ENCODE assay signal across 8 mouse cellular contexts in genomic region chr17:45593479-45593878, GRCm38 (mm10). TPM values are rescaled to one million over a fixed set of nuclear protein-coding genes. Genes with fewer than 3 reads are reported as not detected.
DNase-seq lines count a peak whose midpoint lies in the region; ATAC-seq and TF ChIP-seq lines count a peak whose summit lies in the region.

No protein-coding gene starts in this region.

- peak overlapping the region; percentile 46; the same call in 1 of the 2 replicates for H3K9ac ChIP-seq in heart, embryonic 11.5 days (ENCODE audit: low read depth, low read length)
- H3K9ac ChIP-seq in forebrain, postnatal 0 days: peak overlapping the region; percentile 31; the same call in 1 of the 2 replicates
- no peak overlapping the region for H3K9ac ChIP-seq in limb, embryonic 15.5 days

- WGBS in heart, embryonic 11.5 days (ENCODE audit: insufficient replicate concordance): 11% methylated on average over 8 of the region's 8 CpGs
- WGBS in forebrain, postnatal 0 days: 29% methylated on average over 8 of the region's 8 CpGs
- 42% methylated on average over 8 of the region's 8 CpGs for WGBS in limb, embryonic 15.5 days

- peak overlapping the region; percentile 99 for H3K4me2 ChIP-seq in heart, embryonic 11.5 days
- H3K4me2 ChIP-seq in forebrain, postnatal 0 days (ENCODE audit: low read depth): peak overlapping the region; percentile 89
- H3K4me2 ChIP-seq in limb, embryonic 15.5 days: peak overlapping the region; percentile 98

- TF ChIP-seq POLR2A in bone marrow macrophage, adult 2 months (IDR thresholded peaks at IDR 0.05; ENCODE audit: borderline replicate concordance, low read depth, low read length): no peak

- H3K27me3 ChIP-seq in heart, embryonic 11.5 days (ENCODE audit: control insufficient read depth, insufficient read depth, low read length): peaks cover 6% of the 10 kb centered on the region
- no peaks in the 10 kb centered on the region for H3K27me3 ChIP-seq in forebrain, postnatal 0 days (ENCODE audit: insufficient read depth, low read length)
- H3K27me3 ChIP-seq in limb, embryonic 15.5 days: no peaks in the 10 kb centered on the region

- peak overlapping the region; percentile 66 for H3K4me3 ChIP-seq in heart, embryonic 11.5 days (ENCODE audit: low read depth, low read length)
- peak overlapping the region; percentile 84 for H3K4me3 ChIP-seq in bone marrow macrophage, adult 2 months (ENCODE audit: insufficient read depth, low read length)
- H3K4me3 ChIP-seq in forebrain, postnatal 0 days (ENCODE audit: low read depth, low read length): peak overlapping the region; percentile 3; the same call in 1 of the 2 replicates
- peak overlapping the region; percentile 57; the same call in 1 of the 2 replicates for H3K4me3 ChIP-seq in limb, embryonic 15.5 days

- H3K4me1 ChIP-seq in heart, embryonic 11.5 days (ENCODE audit: control insufficient read depth, insufficient read depth, low read length): peaks cover 55% of the 10 kb centered on the region
- H3K4me1 ChIP-seq in bone marrow macrophage, adult 2 months (ENCODE audit: control insufficient read depth, insufficient read depth, low read length): peaks cover 50% of the 10 kb centered on the region
- H3K4me1 ChIP-seq in forebrain, postnatal 0 days (ENCODE audit: insufficient read depth): peaks cover 28% of the 10 kb centered on the region
- H3K4me1 ChIP-seq in limb, embryonic 15.5 days: peaks cover 72% of the 10 kb centered on the region

- H3K27ac ChIP-seq in heart, embryonic 11.5 days (ENCODE audit: low read depth, low read length): peak overlapping the region; percentile 37; the same call in 1 of the 2 replicates
- no peak overlapping the region for H3K27ac ChIP-seq in bone marrow macrophage, adult 2 months (ENCODE audit: insufficient read depth, low read depth, low read length)
- H3K27ac ChIP-seq in forebrain, postnatal 0 days (ENCODE audit: low read depth, low read length): no peak overlapping the region
- H3K27ac ChIP-seq in limb, embryonic 15.5 days: peak overlapping the region; percentile 77

- H3K36me3 ChIP-seq in heart, embryonic 11.5 days (ENCODE audit: control insufficient read depth, insufficient read depth, low read length): 0 out of 2 replicates have a peak, but pooled peaks cover 3% of the 10 kb centered on the region
- peaks cover 8% of the 10 kb centered on the region for H3K36me3 ChIP-seq in forebrain, postnatal 0 days (ENCODE audit: insufficient read depth)
- peaks cover 18% of the 10 kb centered on the region for H3K36me3 ChIP-seq in limb, embryonic 15.5 days

- H3K9me3 ChIP-seq in heart, embryonic 11.5 days (replicated peaks; ENCODE audit: control insufficient read depth, low read length): no peaks in the 10 kb centered on the region
- H3K9me3 ChIP-seq in forebrain, postnatal 0 days (ENCODE audit: low read length): no peaks in the 10 kb centered on the region
- no peaks in the 10 kb centered on the region for H3K9me3 ChIP-seq in limb, embryonic 15.5 days

- no peak for DNase-seq in heart, postnatal 14 days
- DNase-seq in forebrain, postnatal 0 days: no peak
- DNase-seq in testis, postnatal 10 days (ENCODE audit: low spot score): peak; percentile 62
- DNase-seq in frontal cortex, postnatal 36 days (ENCODE audit: low spot score in 2 of 2): no peak

- intact Hi-C loops in heart, postnatal 14 days (cut with DNase I): loop anchor here (2.0 kb wide), 1 partner anchor 33 kb away; no protein-coding TSS in a partner anchor

- ATAC-seq in heart, embryonic 11.5 days (replicated peaks; ENCODE audit: insufficient number of reproducible peaks, low FRiP score, low TSS enrichment): no peak; the same call in 1 of the 2 replicates
- ATAC-seq in forebrain, postnatal 0 days: no peak
- no peak for ATAC-seq in limb, embryonic 15.5 days (ENCODE audit: insufficient number of reproducible peaks, low FRiP score, low TSS enrichment, low read depth)
- no peak for ATAC-seq in frontal cortex, adult (ENCODE audit: low TSS enrichment)

- TF ChIP-seq CTCF in bone marrow macrophage, adult 2 months (IDR thresholded peaks at IDR 0.05; ENCODE audit: low read depth, low read length): no peak
- TF ChIP-seq CTCF in forebrain, postnatal 0 days (IDR thresholded peaks at IDR 0.05; ENCODE audit: low read depth): peak; percentile 12; the same call in 1 of the 2 replicates

RNA-seq across cellular contexts. Expression of gene Slc29a1, which starts 5.9 kb away (rescaled TPM):
- 52.7 and 61.2 TPM in 2 replicates for polyA plus RNA-seq in heart, embryonic 11.5 days (2014; fragmentation: Nextera tagmentation; extraction: Ambion mirVana)
- total RNA-seq in heart, postnatal 14 days (2021): 10 to 100 TPM; 75.0 to 80.7 TPM
- 88.6 and 93.9 TPM in 2 replicates for polyA plus RNA-seq in bone marrow macrophage, adult 2 months (2012; ENCODE audit: insufficient read depth, insufficient read length, missing spikeins)
- 68.3 and 84.5 TPM in 2 replicates for total RNA-seq in forebrain, postnatal 0 days (2014; rRNA removed)
- 76.2 and 84.4 TPM in 2 replicates for polyA plus RNA-seq in forebrain, postnatal 0 days (2015; fragmentation: Nextera tagmentation; extraction: Ambion mirVana)
- 120 and 140 TPM in 2 replicates for polyA plus RNA-seq in limb, embryonic 15.5 days (2015; fragmentation: Nextera tagmentation; extraction: Ambion mirVana)

RNA-seq across cellular contexts. Expression of gene Mymx, which starts 8.4 kb away (rescaled TPM):
- polyA plus RNA-seq in heart, embryonic 11.5 days (2014; fragmentation: Nextera tagmentation; extraction: Ambion mirVana): 1.4 TPM in 1 of 2 replicates, not detected in the other
- total RNA-seq in heart, postnatal 14 days (2021): not detected
- not detected in 2 replicates for polyA plus RNA-seq in bone marrow macrophage, adult 2 months (2012; ENCODE audit: insufficient read depth, insufficient read length, missing spikeins)
- total RNA-seq in forebrain, postnatal 0 days (2014; rRNA removed): not detected in 2 replicates
- not detected in 2 replicates for polyA plus RNA-seq in forebrain, postnatal 0 days (2015; fragmentation: Nextera tagmentation; extraction: Ambion mirVana)
- 22.9 and 39.7 TPM in 2 replicates for polyA plus RNA-seq in limb, embryonic 15.5 days (2015; fragmentation: Nextera tagmentation; extraction: Ambion mirVana)

RNA-seq across cellular contexts. Expression of gene Hsp90ab1, which starts 20.4 kb away (rescaled TPM):
- polyA plus RNA-seq in heart, embryonic 11.5 days (2014; fragmentation: Nextera tagmentation; extraction: Ambion mirVana): 1,458 and 1,495 TPM in 2 replicates
- total RNA-seq in heart, postnatal 14 days (2021): 100 to 1,000 TPM; 897 to 986 TPM
- 586 and 617 TPM in 2 replicates for polyA plus RNA-seq in bone marrow macrophage, adult 2 months (2012; ENCODE audit: insufficient read depth, insufficient read length, missing spikeins)
- total RNA-seq in forebrain, postnatal 0 days (2014; rRNA removed): 1,283 and 1,351 TPM in 2 replicates
- 1,258 and 1,497 TPM in 2 replicates for polyA plus RNA-seq in forebrain, postnatal 0 days (2015; fragmentation: Nextera tagmentation; extraction: Ambion mirVana)
- polyA plus RNA-seq in limb, embryonic 15.5 days (2015; fragmentation: Nextera tagmentation; extraction: Ambion mirVana): 1,467 and 1,497 TPM in 2 replicates

RNA-seq across cellular contexts. Expression of gene Slc35b2, which starts 29.8 kb away (rescaled TPM):
- polyA plus RNA-seq in heart, embryonic 11.5 days (2014; fragmentation: Nextera tagmentation; extraction: Ambion mirVana): 87.2 and 91.0 TPM in 2 replicates
- 10 to 100 TPM; 28.8 to 29.9 TPM for total RNA-seq in heart, postnatal 14 days (2021)
- polyA plus RNA-seq in bone marrow macrophage, adult 2 months (2012; ENCODE audit: insufficient read depth, insufficient read length, missing spikeins): 73.7 and 83.1 TPM in 2 replicates
- 80.9 and 87.0 TPM in 2 replicates for total RNA-seq in forebrain, postnatal 0 days (2014; rRNA removed)
- 83.8 and 89.6 TPM in 2 replicates for polyA plus RNA-seq in forebrain, postnatal 0 days (2015; fragmentation: Nextera tagmentation; extraction: Ambion mirVana)
- 139 and 142 TPM in 2 replicates for polyA plus RNA-seq in limb, embryonic 15.5 days (2015; fragmentation: Nextera tagmentation; extraction: Ambion mirVana)

RNA-seq across cellular contexts. Expression of gene Nfkbie, which starts 38.0 kb away (rescaled TPM):
- 2.4 TPM in 2 replicates for polyA plus RNA-seq in heart, embryonic 11.5 days (2014; fragmentation: Nextera tagmentation; extraction: Ambion mirVana)
- 1 to 10 TPM; 1.5 to 2.1 TPM for total RNA-seq in heart, postnatal 14 days (2021)
- polyA plus RNA-seq in bone marrow macrophage, adult 2 months (2012; ENCODE audit: insufficient read depth, insufficient read length, missing spikeins): 27.0 and 30.8 TPM in 2 replicates
- 2.8 and 3.1 TPM in 2 replicates for total RNA-seq in forebrain, postnatal 0 days (2014; rRNA removed)
- polyA plus RNA-seq in forebrain, postnatal 0 days (2015; fragmentation: Nextera tagmentation; extraction: Ambion mirVana): 2.2 and 2.7 TPM in 2 replicates
- polyA plus RNA-seq in limb, embryonic 15.5 days (2015; fragmentation: Nextera tagmentation; extraction: Ambion mirVana): 5.9 and 6.1 TPM in 2 replicates

Comparison
In these comparisons a context has a peak if more than half of its experiments do, and no peak if none do; other contexts are left out.
1. H3K27ac ChIP-seq: peak in heart, embryonic 11.5 days (single experiment) and limb, embryonic 15.5 days (single experiment); none in bone marrow macrophage, adult 2 months (single experiment) and forebrain, postnatal 0 days (single experiment).
2. H3K4me3 ChIP-seq: peak in every context shown above with its lines; median percentile 84 in bone marrow macrophage, adult 2 months; 66 in heart, embryonic 11.5 days; 57 in limb, embryonic 15.5 days; 3 in forebrain, postnatal 0 days.
3. Peak in every context shown above with its lines, with median percentiles within 50 percentile points of each other: H3K4me2 ChIP-seq.